Mouse (Mus musculus) hindbrain, embryonic 10.5 days (tissue): Measurements from ENCODE around the gene Rab11b. TPM values are rescaled to one million over a fixed set of nuclear protein-coding genes. Genes with fewer than 3 reads are reported as not detected.

Experiments
- DNase-seq: peaks from one replicate; pipeline ENCODE4 v3.0.0-alpha.2; 2017; ENCODE audit warnings: low spot score
- H3K27ac ChIP-seq: fragments of 300-500 bp; sonication (generic); 2 replicates; pipeline ENCODE4 v1.5.1; 2016; ENCODE audit warnings: mild to moderate bottlenecking, moderate library complexity
- H3K27me3 ChIP-seq: fragments of 300-500 bp; sonication (generic); 2 replicates; pipeline ENCODE4 v1.6.1; 2016; ENCODE audit warnings: mild to moderate bottlenecking; ENCODE audit not compliant: poor library complexity, insufficient read depth, severe bottlenecking
- H3K36me3 ChIP-seq: fragments of 300-500 bp; sonication (generic); 2 replicates; pipeline ENCODE4 v1.6.1; 2016; ENCODE audit warnings: mild to moderate bottlenecking, moderate library complexity
- H3K4me1 ChIP-seq: fragments of 300-500 bp; sonication (generic); replicated peaks from 2 replicates; pipeline ENCODE4 v1.6.1; 2016; ENCODE audit warnings: mild to moderate bottlenecking
- H3K4me3 ChIP-seq: fragments of 300-500 bp; sonication (generic); 2 replicates; pipeline ENCODE4 v1.5.1; 2016; ENCODE audit warnings: mild to moderate bottlenecking, moderate library complexity
- H3K9me3 ChIP-seq: fragments of 300-500 bp; sonication (generic); 2 replicates; pipeline ENCODE4 v1.6.1; 2016; ENCODE audit warnings: mild to moderate bottlenecking, moderate library complexity
- WGBS: fragments of 180-500 bp; shearing (Covaris S2); methylation state at CpG from one replicate; pipeline ENCODE4 v1.1.7; 2016; 5-methylcytosine and 5-hydroxymethylcytosine counted together
- polyA plus RNA-seq: library from polyadenylated mRNA; unstranded; fragments of >200 nt; fragmentation: Nextera tagmentation; extraction: Ambion mirVana; gene quantifications from 2 replicates; pipeline ENCODE4 v1.2.1, GENCODE M21; 2016

The Rab11b gene
- polyA plus RNA-seq, 1 experiment from 2014 or later: 495 TPM

DNA sequence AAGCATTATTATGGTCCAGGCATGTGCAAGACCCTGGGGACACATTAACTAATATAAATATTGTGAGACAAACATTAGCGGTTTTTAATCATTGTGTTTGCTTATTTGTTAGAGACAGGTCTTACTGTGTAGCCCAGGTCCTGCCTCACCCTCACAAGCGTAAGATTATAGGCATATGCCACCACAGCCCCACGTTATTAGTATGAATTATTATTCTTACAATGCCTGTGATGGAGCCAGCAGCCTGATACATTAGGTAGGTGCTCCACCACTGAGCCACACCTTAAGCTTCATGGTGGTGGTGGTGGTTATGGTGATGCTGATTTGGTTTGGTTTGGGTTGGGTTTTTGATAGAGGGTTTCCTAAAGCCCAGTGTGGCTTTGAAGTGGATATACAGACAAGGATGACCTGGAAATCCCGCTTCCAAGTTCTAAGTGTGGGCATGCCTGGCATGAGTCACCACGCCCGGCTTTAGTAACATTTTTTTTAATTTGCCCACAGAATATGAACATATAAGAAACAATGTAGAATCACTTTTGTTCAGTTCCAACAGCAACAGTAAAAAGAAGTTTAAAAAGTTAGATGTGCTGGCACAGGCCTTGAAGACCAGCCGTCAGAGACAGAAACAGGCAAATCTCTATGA lies 40.5 kb downstream of the Rab11b start:
- no peak overlapping the region for H3K4me3 ChIP-seq
- H3K27ac ChIP-seq: no peak overlapping the region
- no peaks in the 10 kb centered on the region for H3K27me3 ChIP-seq
- WGBS: 95% methylated on average over 7 of the region's 7 CpGs
- H3K4me1 ChIP-seq: peaks cover 6% of the 10 kb centered on the region; the same call in 1 of the 2 replicates
- DNase-seq: no peak
- H3K9me3 ChIP-seq: no peaks in the 10 kb centered on the region
- H3K36me3 ChIP-seq: no peaks in the 10 kb centered on the region

DNA sequence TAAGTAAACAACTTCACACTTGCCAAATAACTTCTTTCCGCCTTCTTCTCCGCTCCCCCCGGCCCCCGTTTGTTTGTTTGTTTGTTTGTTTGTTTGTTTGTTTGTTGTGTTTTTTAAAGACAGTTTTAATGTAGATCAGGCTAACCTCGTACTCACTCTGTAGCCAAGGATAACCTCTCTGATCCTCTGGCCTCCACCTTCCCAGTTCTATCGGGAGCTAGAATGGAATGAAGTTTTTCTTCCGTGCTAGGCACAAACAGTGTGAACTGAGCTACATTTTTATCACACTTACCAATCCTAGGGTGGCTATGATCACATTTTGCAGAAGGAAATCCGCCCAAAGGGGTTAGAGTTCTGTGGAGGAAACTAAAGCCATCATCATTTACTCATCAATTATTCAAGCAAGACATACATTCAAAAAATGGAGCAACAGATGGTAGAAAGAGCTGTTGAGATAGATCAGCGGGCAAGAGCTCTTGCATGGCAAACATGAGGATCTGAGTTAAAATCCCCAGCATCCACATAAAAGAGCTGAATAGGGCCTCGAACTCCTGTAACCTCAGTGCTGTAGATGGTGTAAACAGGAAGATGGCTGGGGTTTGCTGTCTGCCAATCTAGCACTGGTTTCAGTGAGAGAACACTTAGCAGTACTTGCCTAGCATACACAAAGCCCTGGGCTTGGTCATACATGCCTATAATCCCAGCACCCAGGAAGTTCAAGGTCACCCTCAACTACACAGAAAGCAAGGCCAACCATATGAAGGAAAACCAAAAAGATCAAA lies 41.2 kb downstream of the Rab11b start:
- peak overlapping the region; percentile 89 for H3K4me3 ChIP-seq
- no peak for DNase-seq
- H3K9me3 ChIP-seq: no peaks in the 10 kb centered on the region
- peaks cover 6% of the 10 kb centered on the region; the same call in 1 of the 2 replicates for H3K4me1 ChIP-seq
- 50% methylated on average over 10 of the region's 10 CpGs for WGBS
- H3K27ac ChIP-seq: peak overlapping the region; percentile 92
- H3K36me3 ChIP-seq: 0 out of 2 replicates have a peak, but pooled peaks cover under 1% of the 10 kb centered on the region
- H3K27me3 ChIP-seq: no peaks in the 10 kb centered on the region

GRCm38 (mm10) chr17:33718384-33718881 lies 41.9 kb downstream of the Rab11b start, which contains the start of gene March2:
Gene March2 (minus strand): TSS chr17:33718670.
- H3K4me3 ChIP-seq: peak within 1 kb of the TSS; percentile 89
- under 1% methylated on average over 46 of the region's 46 CpGs for WGBS
- H3K27me3 ChIP-seq: no peaks in the 10 kb centered on the region
- peaks cover 4% of the 10 kb centered on the region; the same call in 1 of the 2 replicates for H3K36me3 ChIP-seq
- peak within 1 kb of the TSS; percentile 92 for H3K27ac ChIP-seq
- peaks cover 6% of the 10 kb centered on the region; the same call in 1 of the 2 replicates for H3K4me1 ChIP-seq
- H3K9me3 ChIP-seq: no peaks in the 10 kb centered on the region
- peak; percentile 97 for DNase-seq

- no peak for DNase-seq
- no peaks in the 10 kb centered on the region for H3K9me3 ChIP-seq
- H3K36me3 ChIP-seq: peaks cover 4% of the 10 kb centered on the region; the same call in 1 of the 2 replicates
- H3K27me3 ChIP-seq: no peaks in the 10 kb centered on the region
- H3K27ac ChIP-seq: peak overlapping the region; percentile 92
- 9% methylated on average over 8 of the region's 8 CpGs for WGBS
- H3K4me3 ChIP-seq: peak overlapping the region; percentile 89
- H3K4me1 ChIP-seq: peaks cover 6% of the 10 kb centered on the region; the same call in 1 of the 2 replicates
Observed at GRCm38 (mm10) chr17:33717982-33718381, 42.3 kb downstream of the Rab11b start.

DNA sequence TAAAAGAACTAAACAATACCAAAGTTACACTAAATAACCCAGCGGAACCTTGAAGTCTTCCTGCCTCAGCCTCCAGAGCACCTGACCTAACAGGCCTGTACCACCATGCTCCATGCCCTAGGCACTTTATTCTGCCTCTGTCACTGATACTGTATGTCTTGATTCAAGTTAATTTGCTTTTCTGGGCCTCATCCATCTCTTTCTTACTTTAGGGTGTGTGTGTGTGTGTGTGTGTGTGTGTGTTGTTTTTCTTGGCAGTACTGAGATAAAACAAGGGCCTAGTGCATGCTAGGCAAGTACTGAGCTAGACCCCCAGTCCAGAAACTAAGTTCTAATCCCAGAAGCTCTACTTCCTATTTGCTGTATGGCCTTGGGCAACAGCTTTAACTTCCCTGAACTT lies 43.1 kb downstream of the Rab11b start:
- Histone ChIP-seq H3K4me3 (peak overlapping the region; percentile 89; the same call in 1 of the 2 replicates), H3K27ac (no peak overlapping the region)

GRCm38 (mm10) chr17:33714779-33715178 lies 45.6 kb downstream of the Rab11b start:
- 92% methylated on average over 1 of the region's 1 CpGs for WGBS
- Histone ChIP-seq H3K9me3 (no peaks in the 10 kb centered on the region; the same call in 1 of the 2 replicates), H3K27ac (no peak overlapping the region), H3K4me3 (no peak overlapping the region), H3K27me3 (no peaks in the 10 kb centered on the region), H3K4me1 (peaks cover 6% of the 10 kb centered on the region; the same call in 1 of the 2 replicates), H3K36me3 (peaks cover 18% of the 10 kb centered on the region)
- no peak for DNase-seq

More for the DNA sequence above, 43.1 kb downstream of the Rab11b start:
- H3K9me3 ChIP-seq: no peaks in the 10 kb centered on the region
- DNase-seq: no peak
- H3K27me3 ChIP-seq: no peaks in the 10 kb centered on the region
- WGBS: 92% methylated on average over 1 of the region's 1 CpGs
- H3K36me3 ChIP-seq: peaks cover 5% of the 10 kb centered on the region; the same call in 1 of the 2 replicates
- H3K4me1 ChIP-seq: peaks cover 6% of the 10 kb centered on the region; the same call in 1 of the 2 replicates

DNA sequence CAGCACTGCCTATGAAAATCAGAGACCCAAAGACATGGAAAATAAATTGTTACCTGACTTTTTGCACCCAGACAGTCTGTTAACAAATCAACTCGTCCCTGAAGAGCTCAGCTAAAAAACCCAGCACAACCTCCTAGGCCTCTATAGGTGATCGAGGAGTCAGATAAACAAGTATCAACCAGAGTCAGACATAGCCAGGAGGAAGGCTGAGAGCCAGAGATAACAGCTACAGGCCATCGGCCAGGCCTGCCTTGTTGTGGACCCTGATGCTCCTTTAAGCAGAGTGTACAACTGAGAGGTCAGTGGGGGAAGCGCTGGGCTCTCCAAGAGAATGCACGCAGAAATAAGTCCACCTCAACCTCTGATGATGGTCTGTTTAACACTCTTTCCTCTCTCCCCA lies 47.1 kb downstream of the Rab11b start:
- H3K4me1 ChIP-seq: peaks cover 6% of the 10 kb centered on the region; the same call in 1 of the 2 replicates
- 89% methylated on average over 5 of the region's 5 CpGs for WGBS
- DNase-seq: no peak
- no peaks in the 10 kb centered on the region; the same call in 1 of the 2 replicates for H3K9me3 ChIP-seq
- H3K27ac ChIP-seq: no peak overlapping the region
- peaks cover 32% of the 10 kb centered on the region for H3K36me3 ChIP-seq
- no peaks in the 10 kb centered on the region for H3K27me3 ChIP-seq
- no peak overlapping the region for H3K4me3 ChIP-seq

GRCm38 (mm10) chr17:33709834-33710233 lies 50.5 kb downstream of the Rab11b start:
- no peak overlapping the region for H3K27ac ChIP-seq
- peaks cover 62% of the 10 kb centered on the region for H3K36me3 ChIP-seq
- no peak overlapping the region for H3K4me3 ChIP-seq
- H3K9me3 ChIP-seq: no peaks in the 10 kb centered on the region; the same call in 1 of the 2 replicates
- H3K27me3 ChIP-seq: no peaks in the 10 kb centered on the region
- no peaks in the 10 kb centered on the region for H3K4me1 ChIP-seq
- no peak for DNase-seq
- 83% methylated on average over 3 of the region's 3 CpGs for WGBS

GRCm38 (mm10) chr17:33703091-33703490 lies 57.2 kb downstream of the Rab11b start:
- Histone ChIP-seq H3K36me3 (peaks cover 65% of the 10 kb centered on the region), H3K4me1 (no peaks in the 10 kb centered on the region), H3K4me3 (no peak overlapping the region), H3K9me3 (no peaks in the 10 kb centered on the region), H3K27ac (no peak overlapping the region), H3K27me3 (no peaks in the 10 kb centered on the region)
- 89% methylated on average over 9 of the region's 9 CpGs for WGBS
- DNase-seq: no peak

DNA sequence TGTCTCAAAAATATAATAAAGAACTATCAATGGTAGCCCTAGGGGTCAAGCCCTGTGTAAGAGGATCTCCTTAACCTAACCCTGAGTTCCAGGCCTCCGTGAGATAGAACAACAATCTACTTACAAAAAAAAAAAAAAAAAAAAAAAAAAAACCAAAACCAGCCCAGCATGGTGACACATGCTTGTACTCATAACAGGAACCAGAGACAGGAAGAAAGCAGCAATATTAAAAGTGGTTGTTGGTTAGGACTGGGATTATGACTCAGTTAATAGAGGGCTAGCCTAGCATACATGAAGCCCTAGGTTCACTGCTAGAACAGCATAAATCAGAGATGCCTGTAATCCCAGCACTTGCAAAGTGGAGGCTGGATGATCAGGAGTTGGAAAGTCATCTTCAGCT lies 58.2 kb downstream of the Rab11b start:
- H3K4me3 ChIP-seq: no peak overlapping the region
- DNase-seq: no peak
- H3K9me3 ChIP-seq: no peaks in the 10 kb centered on the region
- H3K27me3 ChIP-seq: no peaks in the 10 kb centered on the region
- no peaks in the 10 kb centered on the region for H3K4me1 ChIP-seq
- peaks cover 65% of the 10 kb centered on the region for H3K36me3 ChIP-seq
- H3K27ac ChIP-seq: no peak overlapping the region
- WGBS: 48% methylated on average over 1 of the region's 1 CpGs

DNA sequence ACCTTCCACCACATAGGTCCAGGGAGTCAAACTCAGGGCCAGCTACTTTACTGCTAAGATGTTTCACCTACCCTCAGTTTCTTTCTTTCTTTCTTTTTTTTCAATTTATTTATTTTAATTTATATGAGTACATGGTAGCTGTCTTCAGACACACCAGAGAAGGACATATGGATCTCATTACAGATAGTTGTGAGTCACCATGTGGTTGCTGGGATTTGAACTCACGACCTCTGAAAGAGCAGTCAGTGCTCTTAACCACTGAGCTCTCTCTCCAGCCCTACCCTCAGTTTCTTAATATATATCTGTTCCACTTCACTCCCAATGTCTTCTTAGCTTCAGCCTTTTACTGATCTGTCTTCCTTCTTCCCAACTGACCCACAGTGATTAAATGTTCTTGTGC lies 64.9 kb downstream of the Rab11b start:
- H3K27me3 ChIP-seq: no peaks in the 10 kb centered on the region
- H3K4me1 ChIP-seq: no peaks in the 10 kb centered on the region
- 87% methylated on average over 1 of the region's 1 CpGs for whole genome bisulfite sequencing
- DNase-seq: no peak
- H3K4me3 ChIP-seq: no peak overlapping the region
- H3K36me3 ChIP-seq: peaks cover 67% of the 10 kb centered on the region
- no peaks in the 10 kb centered on the region for H3K9me3 ChIP-seq
- H3K27ac ChIP-seq: no peak overlapping the region
